Mouse (Mus musculus): ENCODE results near the gene Med13l. TPM values are rescaled to one million over a fixed set of nuclear protein-coding genes. Genes with fewer than 3 reads are reported as not detected.

Gene Med13l
- total and polyA plus RNA-seq, 2 experiments from 2014 or later = 10.5 to 29.5 TPM

GRCm38 (mm10) chr5:118801592-118801991, 241.1 kb downstream of the Med13l start:
- no peak overlapping the region for H3K4me3 ChIP-seq (ENCODE audit: low read depth, low read length)
- no peak overlapping the region for H3K27ac ChIP-seq (ENCODE audit: low read depth, low read length)
- H3K4me1 ChIP-seq (ENCODE audit: insufficient read depth, low read length) = peaks cover 2% of the 10 kb centered on the region; the same call in 1 of the 2 replicates
- no peaks in the 10 kb centered on the region for H3K27me3 ChIP-seq (ENCODE audit: insufficient read depth, low read length)
- H3K4me2 ChIP-seq (ENCODE audit: low read depth, low read length, poor library complexity, severe bottlenecking) = no peak overlapping the region
- no peaks in the 10 kb centered on the region for H3K36me3 ChIP-seq (ENCODE audit: insufficient read depth, low read length)
- H3K9ac ChIP-seq (replicated peaks; ENCODE audit: low read length, poor library complexity, severe bottlenecking) = no peak overlapping the region
- ATAC-seq (ENCODE audit: low FRiP score) = no peak
- no peaks in the 10 kb centered on the region for H3K9me3 ChIP-seq (ENCODE audit: low read length)
- 37% methylated on average over 5 of the region's 5 CpGs for WGBS
- DNase-seq (ENCODE audit: low spot score) = no peak
- TF ChIP-seq CTCF (IDR thresholded peaks at IDR 0.05) = no peak

GRCm38 (mm10) chr5:118802036-118802435, 241.6 kb downstream of the Med13l start:
- Histone ChIP-seq H3K4me2 (ENCODE audit: low read depth, low read length, poor library complexity, severe bottlenecking) (no peak overlapping the region), H3K4me1 (ENCODE audit: insufficient read depth, low read length) (peaks cover 2% of the 10 kb centered on the region; the same call in 1 of the 2 replicates), H3K9ac (replicated peaks; ENCODE audit: low read length, poor library complexity, severe bottlenecking) (no peak overlapping the region), H3K27ac (ENCODE audit: low read depth, low read length) (no peak overlapping the region), H3K27me3 (ENCODE audit: insufficient read depth, low read length) (no peaks in the 10 kb centered on the region), H3K36me3 (ENCODE audit: insufficient read depth, low read length) (no peaks in the 10 kb centered on the region), H3K9me3 (ENCODE audit: low read length) (no peaks in the 10 kb centered on the region), H3K4me3 (ENCODE audit: low read depth, low read length) (no peak overlapping the region)
- TF ChIP-seq CTCF (IDR thresholded peaks at IDR 0.05) = no peak
- DNase-seq (ENCODE audit: low spot score) (no peak), ATAC-seq (ENCODE audit: low FRiP score) (no peak)
- WGBS = 80% methylated on average over 7 of the region's 7 CpGs

GRCm38 (mm10) chr5:118808946-118809345, 248.5 kb downstream of the Med13l start:
- H3K9ac ChIP-seq (replicated peaks; ENCODE audit: low read length, poor library complexity, severe bottlenecking) = no peak overlapping the region
- DNase-seq (ENCODE audit: low spot score) (no peak), ATAC-seq (ENCODE audit: low FRiP score) (no peak)
- H3K4me2 ChIP-seq (ENCODE audit: low read depth, low read length, poor library complexity, severe bottlenecking) = no peak overlapping the region
- no peak overlapping the region for H3K4me3 ChIP-seq (ENCODE audit: low read depth, low read length)
- no peaks in the 10 kb centered on the region for H3K4me1 ChIP-seq (ENCODE audit: insufficient read depth, low read length)
- no peaks in the 10 kb centered on the region for H3K9me3 ChIP-seq (ENCODE audit: low read length)
- H3K27ac ChIP-seq (ENCODE audit: low read depth, low read length) = no peak overlapping the region
- H3K36me3 ChIP-seq (ENCODE audit: insufficient read depth, low read length) = no peaks in the 10 kb centered on the region
- TF ChIP-seq CTCF (IDR thresholded peaks at IDR 0.05) = no peak
- no peaks in the 10 kb centered on the region for H3K27me3 ChIP-seq (ENCODE audit: insufficient read depth, low read length)
- 83% methylated on average over 12 of the region's 12 CpGs for WGBS

- H3K9ac ChIP-seq (replicated peaks; ENCODE audit: low read length, poor library complexity, severe bottlenecking) = no peak overlapping the region
- H3K27me3 ChIP-seq (ENCODE audit: insufficient read depth, low read length) = no peaks in the 10 kb centered on the region
- no peak for ATAC-seq (ENCODE audit: low FRiP score)
- no peak overlapping the region for H3K27ac ChIP-seq (ENCODE audit: low read depth, low read length)
- no peak overlapping the region for H3K4me2 ChIP-seq (ENCODE audit: low read depth, low read length, poor library complexity, severe bottlenecking)
- H3K4me3 ChIP-seq (ENCODE audit: low read depth, low read length) = no peak overlapping the region
- DNase-seq (ENCODE audit: low spot score) = no peak
- TF ChIP-seq CTCF (IDR thresholded peaks at IDR 0.05) = no peak
- no peaks in the 10 kb centered on the region for H3K36me3 ChIP-seq (ENCODE audit: insufficient read depth, low read length)
- WGBS = 77% methylated on average over 5 of the region's 5 CpGs
- H3K4me1 ChIP-seq (ENCODE audit: insufficient read depth, low read length) = no peaks in the 10 kb centered on the region
- H3K9me3 ChIP-seq (ENCODE audit: low read length) = no peaks in the 10 kb centered on the region
Measured at GRCm38 (mm10) chr5:118809588-118809987, 249.1 kb downstream of the Med13l start.

GRCm38 (mm10) chr5:118811690-118812089, 251.2 kb downstream of the Med13l start:
- H3K9me3 ChIP-seq (ENCODE audit: low read length) = no peaks in the 10 kb centered on the region

GRCm38 (mm10) chr5:118812421-118812820, 251.9 kb downstream of the Med13l start:
- H3K4me3 ChIP-seq (ENCODE audit: low read depth, low read length) = no peak overlapping the region
- H3K4me2 ChIP-seq (ENCODE audit: low read depth, low read length, poor library complexity, severe bottlenecking) = no peak overlapping the region
- whole genome bisulfite sequencing = 72% methylated on average over 9 of the region's 9 CpGs
- no peak overlapping the region for H3K27ac ChIP-seq (ENCODE audit: low read depth, low read length)
- no peaks in the 10 kb centered on the region for H3K36me3 ChIP-seq (ENCODE audit: insufficient read depth, low read length)
- no peaks in the 10 kb centered on the region for H3K4me1 ChIP-seq (ENCODE audit: insufficient read depth, low read length)
- no peaks in the 10 kb centered on the region for H3K27me3 ChIP-seq (ENCODE audit: insufficient read depth, low read length)
- TF ChIP-seq CTCF (IDR thresholded peaks at IDR 0.05) = no peak
- H3K9me3 ChIP-seq (ENCODE audit: low read length) = no peaks in the 10 kb centered on the region
- no peak overlapping the region for H3K9ac ChIP-seq (replicated peaks; ENCODE audit: low read length, poor library complexity, severe bottlenecking)
- DNase-seq (ENCODE audit: low spot score) = no peak
- no peak for ATAC-seq (ENCODE audit: low FRiP score)

More at GRCm38 (mm10) chr5:118811690-118812089, 251.2 kb downstream of the Med13l start:
- Histone ChIP-seq H3K9ac (replicated peaks; ENCODE audit: low read length, poor library complexity, severe bottlenecking) (no peak overlapping the region), H3K36me3 (ENCODE audit: insufficient read depth, low read length) (no peaks in the 10 kb centered on the region), H3K4me2 (ENCODE audit: low read depth, low read length, poor library complexity, severe bottlenecking) (no peak overlapping the region), H3K4me1 (ENCODE audit: insufficient read depth, low read length) (no peaks in the 10 kb centered on the region), H3K4me3 (ENCODE audit: low read depth, low read length) (no peak overlapping the region), H3K27ac (ENCODE audit: low read depth, low read length) (no peak overlapping the region), H3K27me3 (ENCODE audit: insufficient read depth, low read length) (no peaks in the 10 kb centered on the region)
- 50% methylated on average over 5 of the region's 5 CpGs for WGBS
- DNase-seq (ENCODE audit: low spot score) (no peak), ATAC-seq (ENCODE audit: low FRiP score) (no peak)
- TF ChIP-seq CTCF (IDR thresholded peaks at IDR 0.05) = peak; percentile 49

Data from midbrain, postnatal 0 days (tissue).